Comparison of ENCODE assay signal across 10 mouse cellular contexts in genomic region chr13:70793660-70794059, GRCm38 (mm10). TPM values are rescaled to one million over a fixed set of nuclear protein-coding genes. Genes with fewer than 3 reads are reported as not detected.
"Had no signal": no experiment of that assay in that cellular context is flagged by ENCODE, and none has a peak within 500 bp of the region (broad histone marks: within the 10 kb centered on the region; RNA-seq: fewer than 3 reads in every experiment).

No protein-coding gene starts in this region.

- H3K9me3 ChIP-seq: intestine, embryonic 15.5 days; limb, embryonic 15.5 days; liver, embryonic 13.5 days; midbrain, embryonic 13.5 days; neural tube, embryonic 15.5 days had no signal

- H3K36me3 ChIP-seq: intestine, embryonic 15.5 days; limb, embryonic 15.5 days; liver, embryonic 13.5 days; midbrain, embryonic 13.5 days; neural tube, embryonic 15.5 days had no signal

- H3K27me3 ChIP-seq: intestine, embryonic 15.5 days; limb, embryonic 15.5 days; liver, embryonic 13.5 days; midbrain, embryonic 13.5 days; neural tube, embryonic 15.5 days had no signal

- H3K4me1 ChIP-seq: liver, embryonic 13.5 days; midbrain, embryonic 13.5 days; neural tube, embryonic 15.5 days had no signal

- DNase-seq: liver, embryonic 13.5 days; liver, postnatal 0 days; lung, postnatal 36 days; thymus, postnatal 36 days had no signal

- H3K27ac ChIP-seq: intestine, embryonic 15.5 days; layer of hippocampus, adult 2 months; limb, embryonic 15.5 days; liver, embryonic 13.5 days; midbrain, embryonic 13.5 days; neural tube, embryonic 15.5 days had no signal

- H3K4me3 ChIP-seq: intestine, embryonic 15.5 days; layer of hippocampus, adult 2 months; limb, embryonic 15.5 days; liver, embryonic 13.5 days; midbrain, embryonic 13.5 days; neural tube, embryonic 15.5 days had no signal

- H3K9ac ChIP-seq: intestine, embryonic 15.5 days; limb, embryonic 15.5 days; liver, embryonic 13.5 days; liver, postnatal 0 days; midbrain, embryonic 13.5 days; neural tube, embryonic 15.5 days had no signal

- ATAC-seq: liver, postnatal 0 days; midbrain, embryonic 13.5 days had no signal

- H3K4me2 ChIP-seq: intestine, embryonic 15.5 days; limb, embryonic 15.5 days; liver, embryonic 13.5 days; midbrain, embryonic 13.5 days; neural tube, embryonic 15.5 days had no signal

RNA-seq across cellular contexts. Expression of gene Adamts16, which starts 48.0 kb away (rescaled TPM):
- total RNA-seq: megakaryocyte progenitor cell, adult 5-6 weeks had no signal
